Mouse (Mus musculus) stomach, postnatal 0 days (tissue): Measurements from ENCODE around the gene Arhgap10. TPM values are rescaled to one million over a fixed set of nuclear protein-coding genes. Genes with fewer than 3 reads are reported as not detected.

Experiments used
- ATAC-seq: fragments of 200-750 bp; cut with Nextera tagmentation; 2 replicates; pipeline ENCODE4 v1.8.0; 2017; ENCODE audit not compliant: low FRiP score, low TSS enrichment
- DNase-seq: peaks from one replicate; pipeline ENCODE4 v3.0.0-alpha.2; 2016; ENCODE audit warnings: low spot score
- H3K27ac ChIP-seq: fragments of 300-500 bp; sonication (generic); replicated peaks from 2 replicates; pipeline ENCODE4 v1.5.1; 2014; ENCODE audit warnings: mild to moderate bottlenecking, control low read depth
- H3K27me3 ChIP-seq: fragments of 300-500 bp; sonication (generic); 2 replicates; pipeline ENCODE4 v1.6.1; 2014; ENCODE audit warnings: low read length; ENCODE audit not compliant: control insufficient read depth, insufficient read depth
- H3K36me3 ChIP-seq: fragments of 300-500 bp; sonication (generic); 2 replicates; pipeline ENCODE4 v1.6.1; 2014; ENCODE audit warnings: low read length, mixed read lengths; ENCODE audit not compliant: control insufficient read depth, insufficient read depth
- H3K4me1 ChIP-seq: fragments of 300-500 bp; sonication (generic); replicated peaks from 2 replicates; pipeline ENCODE4 v1.6.1; 2014; ENCODE audit warnings: antibody characterized with exemption; ENCODE audit not compliant: control insufficient read depth, insufficient read depth
- H3K4me2 ChIP-seq: fragments of 300-500 bp; sonication (generic); replicated peaks from 2 replicates; pipeline ENCODE4 v1.6.1; 2014; ENCODE audit warnings: low read depth, mild to moderate bottlenecking, control low read depth, moderate library complexity
- H3K4me3 ChIP-seq: fragments of 300-500 bp; sonication (generic); 2 replicates; pipeline ENCODE4 v1.5.1; 2014; ENCODE audit warnings: low read depth, low read length, control low read depth
- H3K9ac ChIP-seq: fragments of 300-500 bp; sonication (generic); 2 replicates; pipeline ENCODE4 v1.6.1; 2014; ENCODE audit warnings: mild to moderate bottlenecking, low read length, control low read depth, mixed read lengths
- H3K9me3 ChIP-seq: fragments of 300-500 bp; sonication (generic); 2 replicates; pipeline ENCODE4 v1.6.1; 2016; ENCODE audit warnings: low read length; ENCODE audit not compliant: control insufficient read depth
- CTCF ChIP-seq: IDR thresholded peaks from 2 replicates; pipeline ENCODE4 v1.5.1; 2016; ENCODE audit warnings: antibody characterized with exemption, low read depth, mild to moderate bottlenecking, moderate library complexity
- EP300 ChIP-seq: optimal IDR thresholded peaks from 2 replicates; pipeline ENCODE3; 2016; ENCODE audit warnings: antibody characterized with exemption
- WGBS: fragments of 180-500 bp; shearing (Covaris S2); extraction: QIAGEN DNeasy Blood & Tissue Kit; methylation state at CpG from one replicate; pipeline ENCODE4 v1.1.7; 2014; 5-methylcytosine and 5-hydroxymethylcytosine counted together
- polyA plus RNA-seq: library from polyadenylated mRNA; unstranded; fragments of >200 nt; fragmentation: Nextera tagmentation; extraction: Ambion mirVana; gene quantifications from 2 replicates; pipeline ENCODE4 v1.2.1, GENCODE M21; 2015

Arhgap10 gene
- polyA plus RNA-seq, 1 experiment from 2014 or later = 18.8 TPM

DNA sequence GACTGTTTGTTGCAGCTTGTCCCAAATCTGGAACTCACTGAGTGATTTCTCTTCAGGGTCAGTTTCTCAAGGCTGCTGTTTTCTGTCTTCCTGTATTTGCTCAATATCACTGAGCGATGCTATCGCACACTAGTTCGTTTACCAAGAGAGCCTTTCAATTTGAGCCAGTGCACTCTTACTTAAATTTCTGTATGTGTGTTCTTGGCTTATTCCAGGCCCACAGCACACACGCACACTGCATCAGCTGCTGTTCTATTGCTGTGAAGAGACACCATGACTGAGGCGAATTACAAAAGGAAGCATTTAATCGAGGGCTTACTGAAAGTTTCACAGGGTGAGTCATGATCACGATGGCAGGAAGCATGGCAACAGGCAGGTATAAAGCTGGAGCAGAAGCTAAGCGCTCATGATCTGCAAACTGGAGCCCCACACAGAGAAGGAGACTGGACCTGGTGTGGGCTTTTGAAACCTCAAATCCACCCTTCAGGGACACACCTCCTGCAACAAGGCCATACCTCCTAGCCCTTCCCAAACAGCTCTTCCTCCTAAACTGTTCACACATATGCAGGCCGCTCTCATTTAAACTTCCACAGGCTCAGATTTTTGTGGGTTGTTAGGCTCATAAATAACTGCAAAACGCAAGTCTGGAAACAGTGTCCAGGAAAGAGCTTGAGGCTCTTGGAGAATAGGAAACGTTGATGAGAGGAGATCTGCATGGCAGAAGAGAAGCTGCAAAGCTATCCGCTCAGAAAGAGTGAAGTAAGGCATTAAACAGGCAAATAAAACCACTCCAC lies 255.3 kb downstream of the Arhgap10 start:
- H3K9ac ChIP-seq = no peak overlapping the region
- H3K4me3 ChIP-seq = no peak overlapping the region
- no peaks in the 10 kb centered on the region for H3K4me1 ChIP-seq
- no peaks in the 10 kb centered on the region for H3K9me3 ChIP-seq
- DNase-seq (no peak), ATAC-seq (peak; percentile 22; the same call in 1 of the 2 replicates)
- H3K4me2 ChIP-seq = no peak overlapping the region
- H3K27ac ChIP-seq = no peak overlapping the region
- WGBS = 53% methylated on average over 12 of the region's 12 CpGs
- TF ChIP-seq EP300 = no peak
- TF ChIP-seq CTCF = no peak
- H3K36me3 ChIP-seq = peaks cover 20% of the 10 kb centered on the region; the same call in 1 of the 2 replicates
- H3K27me3 ChIP-seq = no peaks in the 10 kb centered on the region

GRCm38 (mm10) chr8:77261215-77261614 lies 256.5 kb downstream of the Arhgap10 start:
- peak; percentile 88 for ATAC-seq
- H3K4me1 ChIP-seq = no peaks in the 10 kb centered on the region
- no peak overlapping the region for H3K27ac ChIP-seq
- H3K4me3 ChIP-seq = no peak overlapping the region
- WGBS = 78% methylated on average over 6 of the region's 6 CpGs
- H3K9ac ChIP-seq = no peak overlapping the region
- no peaks in the 10 kb centered on the region for H3K9me3 ChIP-seq
- peak; percentile 28 for DNase-seq
- peaks cover 20% of the 10 kb centered on the region; the same call in 1 of the 2 replicates for H3K36me3 ChIP-seq
- no peak overlapping the region for H3K4me2 ChIP-seq
- no peaks in the 10 kb centered on the region for H3K27me3 ChIP-seq
- TF ChIP-seq EP300 (no peak), CTCF (no peak)

DNA sequence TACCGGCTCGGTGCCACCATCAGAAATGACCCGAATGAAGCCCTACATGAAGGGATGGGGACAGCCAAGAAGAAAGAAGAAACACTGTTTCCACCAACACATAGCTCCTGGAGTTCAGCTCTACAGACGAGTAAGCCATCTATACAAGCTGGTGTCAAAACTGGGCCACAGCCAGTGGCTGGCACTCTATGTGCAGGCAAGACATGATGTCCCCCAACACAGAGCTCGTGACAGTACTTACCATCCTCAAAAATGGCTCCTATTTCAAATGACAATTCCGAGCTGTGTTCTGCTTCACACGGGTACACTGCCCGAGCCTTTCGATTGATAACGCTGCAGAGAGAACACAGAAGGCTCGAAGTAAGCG lies 260.7 kb downstream of the Arhgap10 start:
- Histone ChIP-seq H3K4me3 (no peak overlapping the region), H3K27ac (no peak overlapping the region), H3K9me3 (no peaks in the 10 kb centered on the region), H3K4me2 (no peak overlapping the region), H3K36me3 (peaks cover 17% of the 10 kb centered on the region; the same call in 1 of the 2 replicates), H3K9ac (no peak overlapping the region), H3K4me1 (no peaks in the 10 kb centered on the region), H3K27me3 (no peaks in the 10 kb centered on the region)
- DNase-seq (no peak), ATAC-seq (no peak)
- TF ChIP-seq EP300 = no peak
- no peak for TF ChIP-seq CTCF
- 92% methylated on average over 12 of the region's 12 CpGs for WGBS

- Histone ChIP-seq H3K4me3 (no peak overlapping the region), H3K36me3 (peaks cover 17% of the 10 kb centered on the region; the same call in 1 of the 2 replicates), H3K9me3 (no peaks in the 10 kb centered on the region), H3K27me3 (no peaks in the 10 kb centered on the region), H3K9ac (no peak overlapping the region), H3K4me1 (no peaks in the 10 kb centered on the region), H3K27ac (no peak overlapping the region), H3K4me2 (no peak overlapping the region)
- no peak for ATAC-seq
- 93% methylated on average over 5 of the region's 5 CpGs for WGBS
- no peak for TF ChIP-seq EP300
- no peak for TF ChIP-seq CTCF
- no peak for DNase-seq
Observed at GRCm38 (mm10) chr8:77256450-77257084, 261.2 kb downstream of the Arhgap10 start.

GRCm38 (mm10) chr8:77254466-77254865 lies 263.3 kb downstream of the Arhgap10 start:
- no peak for ATAC-seq
- H3K4me2 ChIP-seq = no peak overlapping the region
- H3K36me3 ChIP-seq = peaks cover 14% of the 10 kb centered on the region; the same call in 1 of the 2 replicates
- DNase-seq = no peak
- H3K4me3 ChIP-seq = no peak overlapping the region
- no peaks in the 10 kb centered on the region for H3K27me3 ChIP-seq
- WGBS = 81% methylated on average over 5 of the region's 5 CpGs
- no peak for TF ChIP-seq EP300
- no peak for TF ChIP-seq CTCF
- H3K9me3 ChIP-seq = no peaks in the 10 kb centered on the region
- no peaks in the 10 kb centered on the region for H3K4me1 ChIP-seq
- H3K27ac ChIP-seq = no peak overlapping the region
- no peak overlapping the region for H3K9ac ChIP-seq

GRCm38 (mm10) chr8:77251134-77251533 lies 266.6 kb downstream of the Arhgap10 start:
- no peak overlapping the region for H3K4me2 ChIP-seq
- H3K4me1 ChIP-seq = no peaks in the 10 kb centered on the region
- no peak overlapping the region for H3K4me3 ChIP-seq
- H3K27ac ChIP-seq = no peak overlapping the region
- no peak for DNase-seq
- peaks cover 5% of the 10 kb centered on the region; the same call in 1 of the 2 replicates for H3K36me3 ChIP-seq
- TF ChIP-seq EP300 (no peak), CTCF (no peak)
- H3K9ac ChIP-seq = no peak overlapping the region
- H3K9me3 ChIP-seq = no peaks in the 10 kb centered on the region
- no peaks in the 10 kb centered on the region for H3K27me3 ChIP-seq
- no peak for ATAC-seq
- 88% methylated on average over 5 of the region's 5 CpGs for WGBS
